Mouse (Mus musculus) kidney, adult 2 months (tissue): ENCODE measurements at regions not wholly inside any gene's neighbourhood (a gene's known extent, or its start where the extent isn't known, plus 50 kb on each side); places are given as distances from the start of the nearest gene placed in this dataset.

Experiments used
- CTCF ChIP-seq: fragments of 200-500 bp; conservative IDR thresholded peaks from 2 replicates; pipeline ENCODE4 v1.5.1; 2011; ENCODE audit warnings: low read depth, mild to moderate bottlenecking, control low read depth, low read length, moderate library complexity, mixed read lengths; ENCODE audit not compliant: insufficient read depth, insufficient read length
- POLR2A ChIP-seq: fragments of 200-500 bp; IDR thresholded peaks from one replicate; pipeline ENCODE4 v1.6.1; 2011; ENCODE audit warnings: low read depth, low read length, control low read depth

DNA sequence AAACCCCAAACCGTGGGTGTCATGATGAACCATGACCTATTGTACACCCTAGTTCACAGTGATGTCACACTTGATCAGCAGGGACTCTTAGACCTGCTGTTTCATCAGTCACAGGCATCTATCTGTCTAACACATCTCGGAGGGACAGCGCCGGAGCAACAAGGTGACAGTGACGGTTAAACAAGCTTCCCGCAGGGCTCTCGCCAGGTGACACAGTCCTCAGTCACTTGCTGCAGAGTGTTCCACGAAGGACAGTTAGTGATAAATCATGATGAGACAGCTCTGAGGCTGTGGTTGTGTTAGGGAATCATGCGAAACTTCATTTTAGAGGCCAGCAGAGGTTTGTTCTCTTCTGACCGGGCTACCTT is 82.4 kb upstream of the Tsc22d1 start:
- TF ChIP-seq POLR2A: no peak
- no peak for TF ChIP-seq CTCF
